Mouse (Mus musculus): ENCODE measurements around the gene Txnip.
"Not testable (repeated sequence)": the region's sequence is repeated elsewhere in the genome, so short reads cannot be mapped to it uniquely, and the experiment has no call there.

The Txnip gene

GRCm38 (mm10) chr3:96590657-96591056, 32.9 kb downstream of the Txnip start:
- DNase-seq (ENCODE audit: low read depth in 1 of 2, low spot score in 2 of 2), result no peak

- DNase-seq (ENCODE audit: low read depth in 1 of 2, low spot score in 2 of 2), result no peak
These were observed 35.6 kb downstream of the Txnip start for GRCm38 (mm10) chr3:96593374-96593773.

DNA sequence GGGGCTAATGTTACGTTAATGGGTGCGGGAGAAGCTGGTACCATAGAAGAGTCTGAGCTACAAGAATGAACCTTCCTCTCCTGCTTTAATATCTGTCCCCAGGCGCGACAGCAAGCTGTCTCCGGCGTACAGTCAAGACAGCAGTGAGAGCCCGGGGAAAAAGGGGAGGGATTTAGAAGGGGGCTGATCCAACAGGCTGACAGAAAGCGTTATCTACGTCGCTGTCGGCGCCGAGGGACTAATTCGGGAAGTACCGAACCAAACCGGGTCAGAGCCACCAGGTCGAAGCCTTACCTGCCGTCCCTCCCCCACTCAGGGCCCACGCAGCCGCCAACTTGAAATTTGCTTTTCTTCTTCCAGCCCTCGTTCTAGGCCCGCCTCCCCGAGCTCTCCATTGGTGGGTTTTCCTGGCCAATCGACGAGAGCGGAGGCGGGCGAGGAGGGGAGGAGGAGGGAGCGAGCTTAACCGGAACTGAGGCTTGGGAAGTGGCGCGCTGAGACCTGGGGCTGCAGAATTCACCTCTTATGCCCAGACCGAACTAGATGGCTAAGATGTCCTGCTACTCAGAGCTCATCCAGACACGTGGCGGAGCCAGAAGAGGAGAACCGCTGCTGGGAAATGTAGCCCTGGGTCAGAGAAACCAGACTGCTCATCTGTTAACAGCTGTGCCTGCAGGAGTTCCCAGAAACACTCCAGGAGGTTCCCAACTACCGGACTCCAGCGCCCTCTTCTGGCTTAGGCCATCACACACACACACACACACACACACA, 36.2 kb downstream of the Txnip start, which contains the start of gene Polr3gl:
Gene Polr3gl, minus strand, starts transcription at position 392 of the 771 bp plus-strand sequence.
- peak; percentile 75 to 84 for DNase-seq (ENCODE audit: low read depth in 1 of 2, low spot score in 2 of 2)

DNA sequence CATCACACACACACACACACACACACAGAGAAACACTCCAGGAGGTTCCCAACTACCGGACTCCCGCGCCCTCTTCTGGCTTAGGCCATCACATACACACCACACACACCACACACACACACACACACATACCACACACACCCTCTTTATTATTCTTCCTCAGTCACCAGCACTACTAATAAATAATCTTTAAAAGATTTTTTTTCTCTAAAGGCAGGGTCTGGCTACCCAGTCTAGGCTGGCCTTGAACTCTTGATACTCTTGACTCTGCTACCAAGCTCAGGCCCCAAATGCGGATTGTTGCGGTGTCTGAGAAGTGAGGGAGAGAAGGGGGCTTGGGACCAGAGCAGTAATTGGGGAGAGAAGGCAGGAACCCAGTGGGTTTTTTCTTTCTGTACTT, 37.1 kb downstream of the Txnip start:
- DNase-seq (ENCODE audit: low read depth in 1 of 2, low spot score in 2 of 2), result no peak

DNA sequence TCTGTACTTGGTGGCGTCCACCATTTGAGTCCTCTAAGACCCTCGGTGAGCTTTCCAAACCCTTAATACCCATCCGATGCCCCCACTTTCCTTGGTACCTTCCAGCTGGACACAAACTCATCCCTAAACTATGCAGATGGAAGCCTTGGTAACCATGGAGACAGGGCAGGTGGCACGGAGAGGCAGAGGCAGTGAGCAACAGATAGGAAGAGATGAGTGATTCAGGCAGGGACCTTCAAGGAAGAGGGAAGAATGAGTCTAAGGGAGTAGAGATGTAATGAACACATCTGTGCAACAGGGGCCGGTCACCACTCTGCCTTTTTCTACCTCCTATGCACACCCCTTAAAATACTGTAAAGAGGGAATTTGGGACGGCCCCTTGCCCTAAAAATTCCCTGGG, 37.9 kb downstream of the Txnip start:
- DNase-seq (ENCODE audit: low read depth in 1 of 2, low spot score in 2 of 2), result no peak

GRCm38 (mm10) chr3:96596228-96596707, 38.5 kb downstream of the Txnip start, which contains the start of gene Ankrd34a:
Ankrd34a (plus strand) TSS chr3:96596636.
- no peak for DNase-seq (ENCODE audit: low read depth in 1 of 2, low spot score in 2 of 2)

- no peak for DNase-seq (ENCODE audit: low read depth in 1 of 2, low spot score in 2 of 2)
These were observed 39.1 kb downstream of the Txnip start for GRCm38 (mm10) chr3:96596855-96597254.

- DNase-seq (ENCODE audit: low read depth in 1 of 2, low spot score in 2 of 2), result no peak
These were observed 39.7 kb downstream of the Txnip start for GRCm38 (mm10) chr3:96597435-96597891.

DNA sequence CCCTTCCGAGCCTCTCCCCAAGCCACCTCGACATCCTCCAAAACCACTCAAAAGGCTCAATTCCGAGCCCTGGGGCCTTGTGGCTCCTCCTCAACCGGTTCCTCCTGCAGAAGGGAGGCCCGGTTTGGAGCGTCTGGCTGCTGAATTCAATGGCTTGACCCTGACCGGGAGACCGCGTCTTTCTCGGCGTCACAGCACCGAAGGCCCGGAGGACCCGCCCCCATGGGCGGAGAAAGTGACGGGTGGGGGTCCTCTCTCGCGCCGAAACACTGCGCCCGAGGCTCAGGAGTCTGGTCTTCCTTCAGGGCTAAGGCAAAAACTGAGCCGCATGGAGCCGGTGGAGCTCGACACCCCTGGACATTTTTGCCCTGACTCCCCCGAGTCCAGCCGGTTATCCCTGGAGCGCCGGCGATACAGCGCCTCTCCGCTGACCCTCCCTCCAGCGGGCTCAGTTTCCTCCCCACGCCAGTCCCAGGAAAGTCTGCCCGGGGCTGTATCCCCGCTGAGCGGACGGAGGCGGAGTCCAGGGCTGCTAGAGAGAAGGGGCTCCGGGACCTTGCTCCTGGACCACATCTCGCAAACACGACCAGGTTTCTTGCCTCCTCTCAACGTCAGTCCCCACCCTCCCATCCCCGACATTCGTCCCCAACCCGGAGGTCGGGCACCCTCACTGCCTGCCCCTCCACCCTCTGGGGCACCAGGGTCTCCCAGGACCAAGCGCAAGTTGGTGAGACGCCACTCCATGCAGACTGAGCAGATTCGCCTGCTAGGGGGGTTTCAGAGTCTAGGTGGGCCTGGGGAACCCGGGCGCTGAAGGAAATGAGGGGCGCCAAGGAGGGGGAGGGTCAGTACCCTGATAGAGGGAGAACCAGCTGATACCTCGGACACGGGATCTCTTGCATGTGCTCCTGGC, 40.7 kb downstream of the Txnip start:
- DNase-seq (ENCODE audit: low read depth in 1 of 2, low spot score in 2 of 2), result no peak

GRCm38 (mm10) chr3:96599069-96599393, 41.3 kb downstream of the Txnip start:
- no peak for DNase-seq (ENCODE audit: low read depth in 1 of 2, low spot score in 2 of 2)

DNA sequence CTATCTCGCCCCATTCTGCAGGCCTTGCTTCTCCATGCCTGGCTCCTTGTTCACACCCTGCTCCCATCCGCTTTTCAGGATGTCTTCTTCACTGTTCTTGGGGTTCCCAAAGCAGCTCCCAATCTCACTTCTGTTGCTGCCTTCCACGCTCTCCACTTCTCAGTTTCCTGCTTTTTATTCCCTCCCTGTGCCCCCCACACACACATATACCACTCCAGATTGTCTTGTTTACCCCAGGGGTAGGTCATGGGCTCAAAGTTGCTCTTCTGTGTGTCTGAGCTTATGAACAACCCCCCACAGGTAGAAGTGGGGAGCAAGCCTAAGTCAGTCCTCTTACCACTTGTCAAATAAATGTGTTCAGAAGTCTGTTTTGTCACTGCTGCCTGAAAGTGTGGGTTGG, 41.7 kb downstream of the Txnip start:
- DNase-seq (ENCODE audit: low read depth in 1 of 2, low spot score in 2 of 2), result no peak

DNA sequence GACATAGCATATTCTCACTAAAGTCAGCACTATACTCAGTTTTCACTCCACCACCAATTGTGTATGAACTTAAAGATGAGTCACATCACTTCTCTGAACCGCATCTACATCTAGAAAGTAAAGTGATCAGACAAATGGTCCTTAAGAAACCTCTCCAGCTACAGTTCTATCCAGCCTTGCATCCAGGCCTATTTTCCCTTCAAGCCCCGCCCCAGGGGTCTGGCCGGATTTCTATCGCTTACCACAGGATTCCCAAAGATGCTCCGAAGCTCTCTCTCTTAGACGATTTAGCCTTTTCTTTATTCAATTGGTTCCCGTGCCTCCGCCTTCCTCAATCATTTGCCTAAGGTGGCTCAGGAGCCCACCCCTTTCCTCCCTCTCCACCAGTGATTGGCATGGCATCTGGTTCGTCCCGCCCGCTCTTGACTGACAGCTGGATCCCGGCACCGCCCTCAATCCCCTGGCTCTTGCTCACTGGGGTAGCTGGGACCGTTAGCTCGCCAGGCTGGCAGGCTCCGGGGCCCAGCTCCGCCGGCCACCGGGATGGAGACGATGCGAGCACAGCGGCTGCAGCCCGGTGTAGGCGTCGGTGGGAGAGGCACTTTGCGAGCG, 43.0 kb downstream of the Txnip start, which contains the start of gene Lix1l:
Gene Lix1l, plus strand, starts transcription at position 511 of the 612 bp plus-strand sequence.
- peak; percentile 45 to 64 for DNase-seq (ENCODE audit: low read depth in 1 of 2, low spot score in 2 of 2)

DNA sequence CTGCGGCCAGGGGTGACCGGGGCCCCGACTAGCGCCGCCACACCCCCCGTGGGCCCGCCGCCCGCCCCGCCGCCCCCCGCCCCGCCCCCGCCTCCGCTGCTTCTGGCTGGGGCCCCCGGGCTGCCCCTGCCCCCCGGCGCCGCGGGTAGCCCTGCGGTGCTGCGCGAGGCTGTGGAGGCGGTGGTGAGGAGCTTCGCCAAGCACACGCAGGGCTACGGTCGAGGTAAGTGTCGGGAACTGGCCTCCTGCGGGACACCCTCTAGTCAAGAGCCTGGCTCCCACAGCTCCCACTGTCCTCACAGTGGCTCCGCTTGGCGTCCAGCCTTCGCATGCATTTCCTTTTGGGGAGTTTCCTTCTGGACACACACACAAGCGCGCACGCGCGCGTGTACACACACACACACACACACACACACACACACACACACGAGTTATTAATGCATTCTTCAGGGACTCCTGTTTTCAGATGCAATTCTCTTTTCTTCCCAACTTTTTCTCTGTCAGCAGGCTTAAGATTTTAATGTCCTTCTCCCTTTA, 43.6 kb downstream of the Txnip start:
- DNase-seq (ENCODE audit: low read depth in 1 of 2, low spot score in 2 of 2), result no peak

DNA sequence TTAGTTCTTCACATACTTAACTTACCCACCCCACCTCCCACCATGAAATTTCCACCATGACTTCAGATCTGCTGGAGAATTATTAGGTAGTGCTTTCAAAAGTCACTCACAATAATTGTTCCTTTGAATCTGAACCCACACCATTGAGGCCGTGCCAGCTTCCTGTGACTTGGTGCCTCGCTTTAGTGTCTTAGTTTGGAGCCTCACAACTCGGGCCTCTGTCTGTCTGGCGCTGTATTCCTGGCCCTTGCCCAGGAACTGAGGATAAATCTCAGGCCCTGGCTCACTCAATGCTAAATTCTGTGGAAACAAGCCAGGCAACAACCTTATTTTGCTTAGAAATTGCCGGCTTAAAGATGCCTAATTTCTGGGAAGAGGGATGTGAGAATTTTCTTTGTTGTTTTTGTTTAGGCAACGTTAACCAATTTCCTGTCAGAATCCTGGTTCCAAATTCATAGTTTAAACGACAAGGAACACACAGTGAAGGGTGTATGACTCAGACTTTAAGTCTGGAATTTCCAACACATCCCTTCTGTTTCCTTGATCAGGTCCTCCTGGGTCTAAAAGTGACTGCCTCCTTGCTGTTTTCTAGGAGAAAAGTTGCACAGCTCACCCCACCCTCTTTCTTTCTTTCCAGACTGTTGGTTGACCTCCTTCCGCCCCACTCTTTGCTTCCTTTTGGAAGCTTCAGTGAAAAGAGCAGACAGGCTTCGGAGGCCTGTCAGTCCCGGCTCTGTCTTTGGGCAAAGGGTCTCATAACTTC, 44.4 kb downstream of the Txnip start:
- DNase-seq (ENCODE audit: low read depth in 1 of 2, low spot score in 2 of 2), result no peak

- no peak for DNase-seq (ENCODE audit: low read depth in 1 of 2, low spot score in 2 of 2)
These were observed 44.9 kb downstream of the Txnip start for GRCm38 (mm10) chr3:96602704-96603084.

DNA sequence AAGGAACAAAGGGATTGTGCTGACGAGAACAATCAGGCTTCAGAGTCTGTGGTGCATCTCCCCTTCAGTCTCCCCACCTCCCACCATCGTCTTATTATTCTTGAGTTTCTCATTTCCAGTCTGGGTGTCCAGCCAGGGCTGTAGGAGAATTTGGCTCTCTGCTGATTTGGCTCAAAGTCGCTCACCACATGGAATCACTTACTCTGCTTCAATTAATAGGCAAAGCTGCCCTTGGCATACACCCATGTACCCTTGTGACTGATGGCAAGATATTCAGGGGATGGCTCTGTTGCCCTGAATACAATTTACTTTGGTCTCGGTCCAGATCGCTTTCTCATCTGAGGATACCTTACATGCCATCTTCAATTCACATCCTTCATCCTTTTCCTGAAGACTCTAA, 45.6 kb downstream of the Txnip start:
- no peak for DNase-seq (ENCODE audit: low read depth in 1 of 2, low spot score in 2 of 2)

- not testable (repeated sequence) for DNase-seq (ENCODE audit: low read depth in 1 of 2, low spot score in 2 of 2)
These were observed 48.2 kb downstream of the Txnip start for GRCm38 (mm10) chr3:96606007-96606406.

DNA sequence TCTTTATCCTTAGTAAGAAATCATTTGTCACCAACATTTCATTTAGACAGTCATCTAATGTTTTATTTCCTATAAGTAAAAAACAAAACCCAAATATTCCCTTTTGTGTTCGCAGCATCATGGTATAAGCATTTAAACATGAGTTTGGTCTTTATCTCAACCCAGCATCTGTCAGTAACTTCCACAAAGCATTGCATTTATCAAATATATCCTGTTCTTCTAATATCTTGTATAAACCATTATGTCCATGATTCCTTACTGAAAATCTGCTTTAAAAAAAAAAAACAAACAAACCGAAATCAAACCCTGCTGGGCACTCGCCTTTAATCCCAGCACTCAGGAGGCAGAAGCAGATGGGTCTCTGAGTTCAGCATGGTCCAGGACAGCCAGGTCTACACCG, 48.9 kb downstream of the Txnip start:
- DNase-seq (ENCODE audit: low read depth in 1 of 2, low spot score in 2 of 2), result no peak
